ENCODE assay signal across 25 mouse cellular contexts in the genomic region with DNA sequence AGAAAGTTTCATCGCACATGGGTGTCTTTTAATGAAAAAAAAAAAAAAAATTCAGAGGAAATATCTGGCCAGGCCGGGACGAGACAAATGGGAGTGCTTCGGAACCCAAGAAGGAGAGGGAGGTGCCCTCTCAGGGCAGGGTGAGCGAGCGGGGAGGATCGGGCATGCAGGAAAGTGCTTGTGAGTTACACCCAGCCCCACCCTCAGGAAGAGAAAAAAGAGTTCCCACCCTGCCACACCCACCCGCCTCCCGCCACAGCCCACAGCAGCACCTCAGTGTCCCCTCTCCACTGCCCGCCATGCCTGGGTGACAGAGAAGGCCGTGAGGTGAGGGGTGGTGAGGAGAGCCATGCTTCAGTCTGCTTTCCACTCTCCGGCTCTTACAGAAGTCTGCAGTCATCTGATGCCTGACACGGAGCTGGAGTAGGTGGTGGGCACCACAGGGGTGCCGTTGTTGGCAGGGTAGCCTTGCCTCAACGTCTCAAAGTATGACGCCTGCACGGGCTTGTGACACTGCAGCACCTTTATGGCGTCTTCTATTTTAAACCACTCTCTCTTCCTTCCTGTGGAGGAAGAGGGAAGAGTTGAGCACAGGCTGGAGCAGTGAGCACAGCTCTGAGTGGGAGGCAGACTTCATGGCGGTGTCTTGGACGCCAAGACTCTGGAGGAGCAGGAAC. TPM values are rescaled to one million over a fixed set of nuclear protein-coding genes. Genes with fewer than 3 reads are reported as not detected.
A peak's percentile ranks its signal among the peaks of the same experiment; 100 is the strongest.
DNase-seq lines count a peak whose midpoint lies in the region; ATAC-seq and TF ChIP-seq lines count a peak whose summit lies in the region.
"Had no signal": no experiment of that assay in that cellular context is flagged by ENCODE, and none has a peak within 500 bp of the region (broad histone marks: within the 10 kb centered on the region; RNA-seq: fewer than 3 reads in every experiment).

No protein-coding gene starts in this region.

- peak; percentile 63 for DNase-seq in cerebellum, adult 9-11 months
- DNase-seq in cerebellum, adult 9-10 months: no peak
- DNase-seq in layer of hippocampus, adult 2 months (ENCODE audit: low spot score in 2 of 2): no peak
- DNase-seq in layer of hippocampus, postnatal 36 days: no peak
- DNase-seq in brain, adult 2 months (ENCODE audit: low read depth, low spot score): peak; percentile 76
- DNase-seq in adrenal gland, postnatal 10 days: no peak
- DNase-seq: gastrocnemius, adult 2 months; lung, postnatal 10 days; thymus, postnatal 4 days had no signal

- H3K9ac ChIP-seq in liver, embryonic 16.5 days (ENCODE audit: low read depth, low read length): no peak overlapping the region
- H3K9ac ChIP-seq: limb, embryonic 15.5 days had no signal

- TF ChIP-seq CTCF in layer of hippocampus, adult 2 months (conservative IDR thresholded peaks at IDR 0.05): no peak

- no peaks in the 10 kb centered on the region for H3K27me3 ChIP-seq in liver, embryonic 16.5 days (ENCODE audit: control insufficient read depth, insufficient read depth, low read depth, low read length)
- H3K27me3 ChIP-seq: limb, embryonic 15.5 days; megakaryocyte, embryonic 14.5 days had no signal

- H3K27ac ChIP-seq in layer of hippocampus, adult 2 months: peak overlapping the region; percentile 84
- H3K27ac ChIP-seq in liver, embryonic 16.5 days (ENCODE audit: low read length): no peak overlapping the region
- H3K27ac ChIP-seq: gastrocnemius, adult 2 months; hindbrain, embryonic 10.5 days; kidney, postnatal 0 days; limb, embryonic 15.5 days had no signal

- no peak overlapping the region for H3K4me3 ChIP-seq in layer of hippocampus, adult 2 months
- H3K4me3 ChIP-seq in liver, embryonic 16.5 days (ENCODE audit: low read depth, low read length): no peak overlapping the region
- H3K4me3 ChIP-seq: erythroblast, embryonic 14.5 days; gastrocnemius, adult 2 months; hindbrain, embryonic 10.5 days; limb, embryonic 15.5 days; megakaryocyte, embryonic 14.5 days had no signal

- H3K4me1 ChIP-seq in liver, embryonic 16.5 days (ENCODE audit: control insufficient read depth, low read depth, low read length): peaks cover 18% of the 10 kb centered on the region

- WGBS in liver, embryonic 16.5 days (ENCODE audit: insufficient replicate concordance): 43% methylated on average over 20 of the region's 20 CpGs

- H3K36me3 ChIP-seq in liver, embryonic 16.5 days (ENCODE audit: control insufficient read depth, insufficient read depth): peaks cover 8% of the 10 kb centered on the region

- H3K4me2 ChIP-seq in liver, embryonic 16.5 days (ENCODE audit: low read depth, low read length): peak overlapping the region; percentile 6; the same call in 1 of the 2 replicates
- H3K4me2 ChIP-seq: limb, embryonic 15.5 days had no signal

- ATAC-seq in liver, embryonic 16.5 days (ENCODE audit: low read depth): no peak
- no peak for ATAC-seq in activated CD4-positive, CD25-positive, alpha-beta regulatory T cell, adult 4 months
- ATAC-seq: forebrain, embryonic 14.5 days; intestine, embryonic 16.5 days had no signal

- H3K9me3 ChIP-seq in liver, embryonic 16.5 days (replicated peaks; ENCODE audit: control insufficient read depth, low read length): no peaks in the 10 kb centered on the region
- H3K9me3 ChIP-seq: hindbrain, embryonic 10.5 days; limb, embryonic 15.5 days; megakaryocyte, embryonic 14.5 days had no signal

RNA-seq across cellular contexts. Expression of gene AI413582, which starts 15.0 kb away (rescaled TPM):
- 10 to 100 TPM; 61.6 to 66.1 TPM for total RNA-seq in layer of hippocampus, adult 2 months (2021)
- 10 to 100 TPM; 62.6 to 63.9 TPM for total RNA-seq in layer of hippocampus, postnatal 36 days (2021)
- 10.5 and 10.7 TPM in 2 replicates for polyA plus RNA-seq in liver, embryonic 16.5 days (2015; fragmentation: Nextera tagmentation; extraction: Ambion mirVana)
- 10 to 100 TPM; 10.8 to 15.5 TPM for total RNA-seq in adrenal gland, postnatal 10 days (2021)
- 100 to 1,000 TPM in 1 of 2 experiments, 10 to 100 TPM in 1; 98.5 to 118 TPM for polyA plus RNA-seq in activated CD4-positive, CD25-positive, alpha-beta regulatory T cell, adult 4 months (2017; shearing (Covaris generic))

RNA-seq across cellular contexts. Expression of gene Hmga1, which starts 24.2 kb away (rescaled TPM):
- total RNA-seq in layer of hippocampus, adult 2 months (2021): 10 to 100 TPM; 30.5 to 38.2 TPM
- total RNA-seq in layer of hippocampus, postnatal 36 days (2021): 10 to 100 TPM; 35.2 to 36.0 TPM
- polyA plus RNA-seq in liver, embryonic 16.5 days (2015; fragmentation: Nextera tagmentation; extraction: Ambion mirVana): 98.3 and 104 TPM in 2 replicates
- total RNA-seq in adrenal gland, postnatal 10 days (2021): 10 to 100 TPM; 27.0 to 29.5 TPM
- 10 to 100 TPM; 48.0 to 73.5 TPM for polyA plus RNA-seq in activated CD4-positive, CD25-positive, alpha-beta regulatory T cell, adult 4 months (2017; shearing (Covaris generic))

RNA-seq across cellular contexts. Expression of gene Nudt3, which starts 42.8 kb away (rescaled TPM):
- total RNA-seq in layer of hippocampus, adult 2 months (2021): 100 to 1,000 TPM; 462 to 510 TPM
- 100 to 1,000 TPM; 564 to 566 TPM for total RNA-seq in layer of hippocampus, postnatal 36 days (2021)
- polyA plus RNA-seq in liver, embryonic 16.5 days (2015; fragmentation: Nextera tagmentation; extraction: Ambion mirVana): 19.2 and 20.5 TPM in 2 replicates
- total RNA-seq in adrenal gland, postnatal 10 days (2021): 100 to 1,000 TPM; 166 to 171 TPM
- polyA plus RNA-seq in activated CD4-positive, CD25-positive, alpha-beta regulatory T cell, adult 4 months (2017; shearing (Covaris generic)): 10 to 100 TPM; 34.7 to 38.1 TPM

RNA-seq across cellular contexts. Expression of gene RPS10-NUDT3, which starts 54.5 kb away (rescaled TPM):
- not detected for total RNA-seq in layer of hippocampus, adult 2 months (2021)
- total RNA-seq in layer of hippocampus, postnatal 36 days (2021): not detected
- not detected in 2 replicates for polyA plus RNA-seq in liver, embryonic 16.5 days (2015; fragmentation: Nextera tagmentation; extraction: Ambion mirVana)
- 1 to 10 TPM in 1 of 2 experiments, not detected in 1; 1.2 TPM for total RNA-seq in adrenal gland, postnatal 10 days (2021)
- not detected for polyA plus RNA-seq in activated CD4-positive, CD25-positive, alpha-beta regulatory T cell, adult 4 months (2017; shearing (Covaris generic))
- total RNA-seq: adrenal gland, postnatal 4 days; common myeloid progenitor, adult 5-6 weeks; granulocyte monocyte progenitor cell, adult 5-6 weeks; midbrain, postnatal 0 days had no signal
- polyA plus RNA-seq: embryonic facial prominence, embryonic 11.5 days; erythroblast, embryonic 14.5 days; forebrain, embryonic 14.5 days; heart, embryonic 14.5 days; intestine, embryonic 16.5 days; kidney, postnatal 0 days; limb, embryonic 15.5 days; midbrain, postnatal 0 days; neural tube, embryonic 11.5 days had no signal

RNA-seq across cellular contexts. Expression of gene Rps10, which starts 55.9 kb away (rescaled TPM):
- 100 to 1,000 TPM; 495 to 504 TPM for total RNA-seq in layer of hippocampus, adult 2 months (2021)
- total RNA-seq in layer of hippocampus, postnatal 36 days (2021): 100 to 1,000 TPM; 444 to 462 TPM
- polyA plus RNA-seq in liver, embryonic 16.5 days (2015; fragmentation: Nextera tagmentation; extraction: Ambion mirVana): 432 and 472 TPM in 2 replicates
- total RNA-seq in adrenal gland, postnatal 10 days (2021): 1,000 to 10,000 TPM in 1 of 2 experiments, 100 to 1,000 TPM in 1; 973 to 1,027 TPM
- 1,000 to 10,000 TPM; 1,853 to 2,245 TPM for polyA plus RNA-seq in activated CD4-positive, CD25-positive, alpha-beta regulatory T cell, adult 4 months (2017; shearing (Covaris generic))

Comparison
In these comparisons a context has a peak if more than half of its experiments do, and no peak if none do; other contexts are left out.
1. DNase-seq: peak in cerebellum, adult 9-11 months (single experiment) and brain, adult 2 months (single experiment); none in cerebellum, adult 9-10 months (single experiment), layer of hippocampus, adult 2 months (0 of 2), layer of hippocampus, postnatal 36 days (0 of 2) and adrenal gland, postnatal 10 days (single experiment).